Mouse (Mus musculus) ES-E14 (cell line): ENCODE measurements around the gene Chat. TPM values are rescaled to one million over a fixed set of nuclear protein-coding genes. Genes with fewer than 3 reads are reported as not detected.

ENCODE experiments used
- DNase-seq: peaks from one replicate; pipeline ENCODE4 v3.0.0-alpha.2; 2013; ENCODE audit warnings: low read depth, low spot score
- H3K27ac ChIP-seq: 2 replicates; pipeline ENCODE4 v1.5.1; 2012; ENCODE audit warnings: low read depth, mild to moderate bottlenecking, low read length, moderate library complexity, mixed read lengths; ENCODE audit not compliant: poor library complexity, insufficient read depth, severe bottlenecking
- H3K36me3 ChIP-seq: 2 replicates; pipeline ENCODE4 v1.6.1; 2012; ENCODE audit warnings: mild to moderate bottlenecking, low read length, moderate library complexity, mixed read lengths; ENCODE audit not compliant: control insufficient read depth, poor library complexity, insufficient read depth, severe bottlenecking
- H3K4me1 ChIP-seq, 2 experiments: fragments of 150-350 bp in 1 of 2; sonication (generic) in 1 of 2; 2 replicates each; pipeline ENCODE4 v1.6.1; 2012; ENCODE audit warnings: low read length in 2 of 2, mild to moderate bottlenecking in 1 of 2, mixed read lengths in 1 of 2; ENCODE audit not compliant: control insufficient read depth in 2 of 2, insufficient read depth in 2 of 2, poor library complexity in 1 of 2
- H3K4me3 ChIP-seq, 2 experiments: fragments of 150-350 bp in 1 of 2; sonication (generic) in 1 of 2; 2 replicates each; pipeline ENCODE4 v1.5.1; 2012; ENCODE audit warnings: low read length in 2 of 2, low read depth in 1 of 2, mild to moderate bottlenecking in 1 of 2, mixed read lengths in 1 of 2; ENCODE audit not compliant: insufficient read depth in 1 of 2, poor library complexity in 1 of 2, severe bottlenecking in 1 of 2
- H3K9ac ChIP-seq: 2 replicates; pipeline ENCODE4 v1.6.1; 2012; ENCODE audit warnings: low read depth, mild to moderate bottlenecking, low read length, mixed read lengths; ENCODE audit not compliant: poor library complexity, insufficient read depth, severe bottlenecking
- H3K9me3 ChIP-seq: fragments of 150-350 bp; sonication (generic); 2 replicates; pipeline ENCODE4 v1.6.1; 2012; ENCODE audit warnings: low read depth, mild to moderate bottlenecking, low read length; ENCODE audit not compliant: control insufficient read depth, insufficient read depth
- CHD2 ChIP-seq: IDR thresholded peaks from 2 replicates; pipeline ENCODE4 v1.6.1; 2014; ENCODE audit warnings: mild to moderate bottlenecking, low read depth, low read length, inconsistent platforms
- HCFC1 ChIP-seq: IDR thresholded peaks from 2 replicates; pipeline ENCODE4 v1.6.1; 2012; ENCODE audit warnings: low read length, inconsistent platforms, borderline replicate concordance; ENCODE audit not compliant: insufficient read depth
- MAFK ChIP-seq: IDR thresholded peaks from 2 replicates; pipeline ENCODE4 v1.6.1; 2014; ENCODE audit warnings: mild to moderate bottlenecking, low read depth, low read length, inconsistent platforms; ENCODE audit not compliant: insufficient read depth
- ZC3H11A ChIP-seq: IDR thresholded peaks from 2 replicates; pipeline ENCODE4 v1.6.1; 2012; ENCODE audit warnings: low read depth, mild to moderate bottlenecking, inconsistent platforms, low read length, borderline replicate concordance
- ZNF384 ChIP-seq: IDR thresholded peaks from 2 replicates; pipeline ENCODE4 v1.6.1; 2012; ENCODE audit warnings: low read depth, low read length, inconsistent platforms
- in situ Hi-C, 2 experiments: fragments of 600-800 bp; cut with MboI; formaldehyde crosslinking; loops; one replicate each; pipeline ENCODE4 v1.15.1; 2025; ENCODE audit warnings: low sequenced_read_pairs in 2 of 2, inconsistent platforms in 1 of 2; ENCODE audit not compliant: unreplicated experiment in 2 of 2
- total RNA-seq: library from RNA; depleted of rRNA; stranded (reverse); fragments of 300-350 nt; gene quantifications from 2 replicates; pipeline ENCODE4 v1.2.3, GENCODE M21; 2012; rRNA removed

Gene Chat
- 0.09 and 0.11 TPM in 2 replicates for total RNA-seq

DNA sequence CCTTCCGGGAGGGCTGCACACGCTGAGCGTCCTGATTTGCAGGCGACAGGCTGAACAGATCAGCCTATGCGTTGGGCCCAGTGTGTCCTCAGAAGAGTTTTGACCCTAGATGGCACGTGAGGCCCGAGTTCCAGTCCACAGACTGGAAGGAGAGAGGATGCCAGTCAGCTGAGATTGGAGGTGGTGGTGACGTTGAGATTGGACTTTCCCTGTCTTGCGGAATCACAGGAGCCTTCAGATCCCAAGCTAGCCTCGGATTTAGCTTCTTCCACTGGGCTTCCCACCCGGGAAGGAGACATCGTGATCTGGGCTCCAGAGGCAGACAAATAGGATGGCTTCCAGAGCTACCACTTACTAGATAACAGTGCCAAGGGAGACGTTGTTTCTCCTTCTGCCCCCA is at the start of gene Chat:
TSS of gene Chat (minus strand) at position 101 of the 400 bp plus-strand sequence.
- Histone ChIP-seq H3K9me3 (no peaks in the 10 kb centered on the region), H3K4me3 (peak within 1 kb of the TSS; percentile 73 to 76), H3K36me3 (no peaks in the 10 kb centered on the region), H3K27ac (no peak within 1 kb of the TSS), H3K9ac (peak within 1 kb of the TSS; percentile 38; the same call in 1 of the 2 replicates), H3K4me1 (peaks cover 0 to 16% of the 10 kb centered on the region in 2 experiments; a peak in 1 of 4 replicates)
- no peak for DNase-seq
- TF ChIP-seq ZC3H11A (no peak), MAFK (no peak), ZNF384 (no peak), HCFC1 (no peak)
- in situ Hi-C loops = no loop called here

DNA sequence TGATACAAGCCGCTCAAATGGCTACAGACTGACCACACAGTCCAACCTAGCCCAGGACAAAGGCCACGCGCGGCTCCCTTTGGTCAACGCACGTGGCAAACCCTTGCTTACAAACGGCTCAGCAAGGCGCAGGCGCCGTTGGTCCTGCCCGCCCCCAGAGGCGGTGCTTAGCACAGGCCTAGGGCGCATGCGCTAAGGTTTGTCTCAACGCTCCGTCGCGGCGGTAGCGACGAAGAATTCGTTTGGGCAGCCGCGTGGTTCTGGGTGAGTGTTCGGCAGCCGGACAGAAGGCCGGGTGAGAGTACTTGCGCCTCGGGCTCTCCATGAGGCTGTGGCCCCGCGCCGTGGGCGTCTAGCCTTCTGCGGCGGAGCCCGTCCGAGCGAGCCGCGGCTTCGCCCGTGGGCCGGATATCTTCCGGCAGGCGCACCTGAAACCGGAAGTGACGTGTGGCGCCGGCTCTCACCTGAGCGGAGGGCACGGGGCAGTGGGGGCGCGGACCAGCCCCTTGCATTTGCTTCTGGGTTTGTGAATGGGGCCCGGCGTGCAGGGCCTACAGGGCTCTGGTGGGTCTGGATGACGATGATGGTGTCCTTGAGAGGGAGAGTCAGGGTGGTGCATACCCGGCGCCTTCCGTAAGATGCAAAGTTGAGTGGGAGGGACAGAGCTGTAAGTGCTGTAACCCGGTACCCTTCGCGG is 47.7 kb upstream of the Chat start, which contains the start of gene Ercc6:
TSS of gene Ercc6 (plus strand) at position 186 of the 697 bp plus-strand sequence.
- Histone ChIP-seq H3K9me3 (no peaks in the 10 kb centered on the region), H3K4me3 (peak within 1 kb of the TSS; percentile 69 to 84), H3K36me3 (peaks cover 9% of the 10 kb centered on the region; the same call in 1 of the 2 replicates), H3K4me1 (peaks cover 0 to 2% of the 10 kb centered on the region in 2 experiments; a peak in 1 of 4 replicates), H3K9ac (peak within 1 kb of the TSS; percentile 91), H3K27ac (peak within 1 kb of the TSS; percentile 51; the same call in 1 of the 2 replicates)
- DNase-seq = peak; percentile 82
- in situ Hi-C loops = no loop called here
- TF ChIP-seq CHD2 (no peak), ZC3H11A (no peak), HCFC1 (peak; percentile 69; the same call in 1 of the 2 replicates), MAFK (no peak), ZNF384 (no peak)

DNA sequence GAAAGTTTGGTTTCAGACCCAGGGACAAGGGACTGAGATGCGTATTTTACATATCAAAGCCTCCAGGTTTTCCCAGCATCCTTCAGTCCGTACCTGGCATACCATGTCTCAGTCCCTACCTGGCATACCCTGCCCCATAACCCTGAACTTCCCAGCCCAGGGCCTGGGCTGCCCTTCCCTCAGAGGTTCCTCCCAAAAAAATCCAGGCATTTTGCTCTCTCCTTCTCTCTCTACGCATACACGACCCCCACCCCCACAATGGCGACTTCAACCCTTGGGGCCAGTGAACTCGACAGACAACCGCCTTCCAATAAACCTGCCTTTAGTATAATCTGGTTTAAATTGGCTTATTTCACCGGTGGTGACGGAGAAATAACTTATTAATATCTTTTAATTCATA is 47.1 kb upstream of the Chat start:
- TF ChIP-seq HCFC1 = no peak
- H3K27ac ChIP-seq = no peak overlapping the region
- in situ Hi-C loops = no loop called here
- peaks cover 0 to 2% of the 10 kb centered on the region in 2 experiments; a peak in 1 of 4 replicates for H3K4me1 ChIP-seq
- H3K4me3 ChIP-seq = peak overlapping the region in 1 of 2 experiments; percentile 84; a peak in 2 of 4 replicates
- H3K36me3 ChIP-seq = peaks cover 9% of the 10 kb centered on the region; the same call in 1 of the 2 replicates
- H3K9ac ChIP-seq = peak overlapping the region; percentile 50
- no peaks in the 10 kb centered on the region for H3K9me3 ChIP-seq
- DNase-seq = no peak

DNA sequence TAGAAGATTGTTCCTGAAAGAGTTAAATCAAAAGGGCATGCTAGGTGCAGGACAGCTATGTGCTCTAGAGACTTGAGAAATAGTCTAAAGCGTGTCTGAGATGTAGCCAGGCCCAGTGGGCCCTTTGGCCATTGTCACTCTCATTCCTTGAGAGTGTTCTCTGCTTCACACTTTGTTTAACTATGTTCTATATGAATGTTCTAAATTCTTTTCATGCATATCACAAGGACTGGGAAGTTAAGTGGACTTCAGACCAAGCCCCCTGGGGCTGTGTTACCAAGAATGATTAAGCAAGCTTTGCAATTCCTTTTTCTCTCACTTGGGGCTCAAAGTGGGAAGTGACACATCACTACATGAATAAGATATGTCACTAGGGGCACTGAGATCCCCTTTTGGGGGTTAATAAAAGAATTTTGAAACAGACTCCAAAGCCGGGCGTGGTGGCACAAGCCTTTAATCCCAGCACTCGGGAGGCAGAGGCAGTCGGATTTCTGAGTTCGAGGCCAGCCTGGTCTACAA is 43.7 kb upstream of the Chat start:
- no peak for TF ChIP-seq HCFC1
- no peak for TF ChIP-seq CHD2
- TF ChIP-seq ZC3H11A = no peak
- TF ChIP-seq ZNF384 = no peak
- in situ Hi-C loops = no loop called here
- Histone ChIP-seq H3K36me3 (no peaks in the 10 kb centered on the region), H3K9me3 (no peaks in the 10 kb centered on the region), H3K4me1 (peaks cover 0 to 2% of the 10 kb centered on the region in 2 experiments; a peak in 1 of 4 replicates), H3K9ac (no peak overlapping the region), H3K4me3 (no peak overlapping the region), H3K27ac (no peak overlapping the region)
- no peak for DNase-seq
